Mouse (Mus musculus): ENCODE results near the gene Man1c1.
A peak's percentile ranks its signal among the peaks of the same experiment; 100 is the strongest.

DNA sequence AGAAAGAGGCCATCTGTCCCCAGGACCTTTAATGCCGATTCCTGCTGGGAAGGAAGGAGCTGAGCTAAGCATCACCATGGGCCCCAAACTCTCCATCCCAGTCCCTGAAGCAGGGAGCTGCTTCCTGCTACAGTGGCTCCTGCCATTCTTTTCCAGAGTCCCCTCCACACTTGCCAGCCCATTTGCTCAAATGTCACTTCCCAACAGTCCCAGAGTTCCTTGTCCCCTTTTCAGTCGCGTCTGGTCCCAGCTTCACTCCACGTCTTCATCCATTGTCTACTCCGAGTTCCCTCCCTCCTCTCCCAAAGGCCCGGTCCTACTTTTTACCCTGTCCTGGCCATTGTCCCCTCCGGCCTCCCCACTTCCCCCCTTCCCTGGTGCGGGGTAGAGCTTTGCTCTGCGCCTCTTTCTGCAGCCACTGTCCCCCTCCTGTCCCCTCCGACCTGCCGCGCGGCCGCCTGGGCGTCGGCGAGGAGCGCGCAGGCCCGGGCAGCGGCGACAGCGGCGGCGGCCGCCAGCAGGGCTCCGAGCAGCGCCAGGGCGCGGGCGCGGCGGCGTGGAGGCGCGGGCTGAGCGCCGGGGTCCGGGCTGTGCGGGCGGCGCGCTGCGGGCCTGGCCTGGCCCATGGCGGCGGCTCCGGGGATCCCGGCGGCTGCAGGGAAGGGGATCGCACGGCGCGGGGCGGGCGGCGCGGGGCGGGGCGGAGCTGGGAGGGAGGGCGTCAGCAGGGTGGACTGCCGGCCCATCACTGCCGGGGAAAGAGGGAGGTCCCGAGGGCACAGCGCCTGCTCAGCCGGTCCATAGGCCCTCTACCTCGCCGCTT, 152.4 kb downstream of the Man1c1 start, which contains the start of gene Selenon:
- TF ChIP-seq CTCF (IDR thresholded peaks at IDR 0.05; ENCODE audit: borderline replicate concordance, insufficient read depth, low read length), result no peak
- peak; percentile 8; the same call in 1 of the 2 replicates for TF ChIP-seq POLR2A (IDR thresholded peaks at IDR 0.05; ENCODE audit: low read depth, low read length)
